Mouse (Mus musculus): ENCODE measurements around the gene Mtmr10.

GRCm38 (mm10) chr7:64354206-64354605 lies 66.8 kb downstream of the Mtmr10 start:
- TF ChIP-seq CTCF (conservative IDR thresholded peaks at IDR 0.05; ENCODE audit: insufficient read depth, insufficient read length, low read depth, low read length): no peak
- no peak for TF ChIP-seq POLR2A (IDR thresholded peaks at IDR 0.05; ENCODE audit: low read depth, low read length)
